Mouse (Mus musculus) heart, embryonic 16.5 days (tissue): ENCODE data around the gene Gm21958. TPM values are rescaled to one million over a fixed set of nuclear protein-coding genes. Genes with fewer than 3 reads are reported as not detected.
"Not testable (repeated sequence)": the region's sequence is repeated elsewhere in the genome, so short reads cannot be mapped to it uniquely, and the experiment has no call there.

Source experiments
- ATAC-seq: fragments of 200-750 bp; cut with Nextera tagmentation; replicated peaks from 2 replicates; pipeline ENCODE4 v1.8.0; 2017; ENCODE audit warnings: moderate number of reproducible peaks; ENCODE audit not compliant: insufficient read depth, low FRiP score; ENCODE audit errors: extremely low read depth
- H3K27ac ChIP-seq: fragments of 300-500 bp; sonication (generic); 2 replicates; pipeline ENCODE4 v1.5.1; 2014; ENCODE audit warnings: mild to moderate bottlenecking, low read length, control low read depth, moderate library complexity
- H3K27me3 ChIP-seq: fragments of 300-500 bp; sonication (generic); 2 replicates; pipeline ENCODE4 v1.6.1; 2014; ENCODE audit warnings: low read length, mixed read lengths; ENCODE audit not compliant: control insufficient read depth, insufficient read depth
- H3K36me3 ChIP-seq: fragments of 300-500 bp; sonication (generic); 2 replicates; pipeline ENCODE4 v1.6.1; 2014; ENCODE audit not compliant: control insufficient read depth, insufficient read depth
- H3K4me1 ChIP-seq: fragments of 300-500 bp; sonication (generic); 2 replicates; pipeline ENCODE4 v1.6.1; 2014; ENCODE audit warnings: low read length, mixed read lengths; ENCODE audit not compliant: control insufficient read depth, insufficient read depth
- H3K4me2 ChIP-seq: fragments of 300-500 bp; sonication (generic); 2 replicates; pipeline ENCODE4 v1.6.1; 2014; ENCODE audit warnings: low read depth, mild to moderate bottlenecking, control low read depth, low read length
- H3K4me3 ChIP-seq: fragments of 300-500 bp; sonication (generic); 2 replicates; pipeline ENCODE4 v1.5.1; 2014; ENCODE audit warnings: mild to moderate bottlenecking, control low read depth, low read length
- H3K9ac ChIP-seq: fragments of 300-500 bp; sonication (generic); 2 replicates; pipeline ENCODE4 v1.6.1; 2014; ENCODE audit warnings: low read length, control low read depth
- H3K9me3 ChIP-seq: fragments of 300-500 bp; sonication (generic); replicated peaks from 2 replicates; pipeline ENCODE4 v1.6.1; 2016; ENCODE audit warnings: low read length; ENCODE audit not compliant: control insufficient read depth
- WGBS: fragments of 180-500 bp; shearing (Covaris S2); extraction: QIAGEN DNeasy Blood & Tissue Kit; methylation state at CpG from one replicate; pipeline ENCODE4 v1.1.7; 2014; 5-methylcytosine and 5-hydroxymethylcytosine counted together
- polyA plus RNA-seq: library from polyadenylated mRNA; unstranded; fragments of >200 nt; fragmentation: Nextera tagmentation; extraction: Ambion mirVana; gene quantifications from 2 replicates; pipeline ENCODE4 v1.2.1, GENCODE M21; 2015

Gm21958 gene
- polyA plus RNA-seq, 1 experiment from 2014 or later: not detected

GRCm38 (mm10) chr3:54728100-54728499 lies 13.9 kb upstream of the Gm21958 start:
- H3K36me3 ChIP-seq: peaks cover 65% of the 10 kb centered on the region
- no peak for ATAC-seq
- 85% methylated on average over 6 of the region's 6 CpGs for WGBS

GRCm38 (mm10) chr3:54727588-54727987 lies 13.4 kb upstream of the Gm21958 start:
- peaks cover 62% of the 10 kb centered on the region for H3K36me3 ChIP-seq
- H3K4me3 ChIP-seq: no peak overlapping the region
- WGBS: 87% methylated on average over 2 of the region's 2 CpGs
- H3K4me1 ChIP-seq: peaks cover 6% of the 10 kb centered on the region
- H3K4me2 ChIP-seq: no peak overlapping the region
- ATAC-seq: no peak
- H3K9ac ChIP-seq: no peak overlapping the region
- H3K9me3 ChIP-seq: no peaks in the 10 kb centered on the region
- no peaks in the 10 kb centered on the region for H3K27me3 ChIP-seq
- no peak overlapping the region for H3K27ac ChIP-seq

More at GRCm38 (mm10) chr3:54728100-54728499, 13.9 kb upstream of the Gm21958 start:
- Histone ChIP-seq H3K9ac (no peak overlapping the region), H3K27ac (no peak overlapping the region), H3K27me3 (no peaks in the 10 kb centered on the region), H3K9me3 (no peaks in the 10 kb centered on the region), H3K4me1 (peaks cover 8% of the 10 kb centered on the region), H3K4me3 (no peak overlapping the region), H3K4me2 (no peak overlapping the region)

GRCm38 (mm10) chr3:54725344-54725743 lies 11.2 kb upstream of the Gm21958 start:
- ATAC-seq: no peak
- H3K4me3 ChIP-seq: no peak overlapping the region
- H3K4me2 ChIP-seq: no peak overlapping the region
- H3K36me3 ChIP-seq: peaks cover 56% of the 10 kb centered on the region
- 82% methylated on average over 2 of the region's 2 CpGs for WGBS
- H3K27ac ChIP-seq: no peak overlapping the region
- peaks cover 3% of the 10 kb centered on the region; the same call in 1 of the 2 replicates for H3K4me1 ChIP-seq
- no peaks in the 10 kb centered on the region for H3K9me3 ChIP-seq
- no peak overlapping the region for H3K9ac ChIP-seq
- no peaks in the 10 kb centered on the region for H3K27me3 ChIP-seq

GRCm38 (mm10) chr3:54723741-54724500 lies 9.8 kb upstream of the Gm21958 start:
- 79% methylated on average over 10 of the region's 10 CpGs for WGBS
- 0 out of 2 replicates have a peak overlapping the region, but pooled peaks have one; percentile 11 for H3K27ac ChIP-seq
- no peak overlapping the region for H3K4me2 ChIP-seq
- 0 out of 2 replicates have a peak, but pooled peaks have one; percentile 18 for ATAC-seq
- no peak overlapping the region for H3K4me3 ChIP-seq
- H3K27me3 ChIP-seq: no peaks in the 10 kb centered on the region
- H3K36me3 ChIP-seq: peaks cover 48% of the 10 kb centered on the region
- H3K9me3 ChIP-seq: no peaks in the 10 kb centered on the region
- H3K4me1 ChIP-seq: peaks cover 3% of the 10 kb centered on the region; the same call in 1 of the 2 replicates
- H3K9ac ChIP-seq: no peak overlapping the region

GRCm38 (mm10) chr3:54718947-54719346 lies 4.8 kb upstream of the Gm21958 start:
- H3K36me3 ChIP-seq: peaks cover 56% of the 10 kb centered on the region
- H3K27me3 ChIP-seq: no peaks in the 10 kb centered on the region
- ATAC-seq: no peak
- no peak overlapping the region for H3K9ac ChIP-seq
- no peak overlapping the region for H3K4me2 ChIP-seq
- no peak overlapping the region for H3K4me3 ChIP-seq
- H3K4me1 ChIP-seq: peaks cover 3% of the 10 kb centered on the region; the same call in 1 of the 2 replicates
- no peak overlapping the region for H3K27ac ChIP-seq
- H3K9me3 ChIP-seq: no peaks in the 10 kb centered on the region
- 62% methylated on average over 3 of the region's 3 CpGs for WGBS

- ATAC-seq: no peak
- no peaks in the 10 kb centered on the region for H3K9me3 ChIP-seq
- H3K36me3 ChIP-seq: peaks cover 55% of the 10 kb centered on the region
- 87% methylated on average over 6 of the region's 6 CpGs for WGBS
- no peak overlapping the region for H3K4me2 ChIP-seq
- H3K9ac ChIP-seq: no peak overlapping the region
- H3K27me3 ChIP-seq: no peaks in the 10 kb centered on the region
- no peak overlapping the region for H3K27ac ChIP-seq
- no peak overlapping the region for H3K4me3 ChIP-seq
- no peaks in the 10 kb centered on the region for H3K4me1 ChIP-seq
Observed at GRCm38 (mm10) chr3:54717348-54717747, 3.2 kb upstream of the Gm21958 start.

GRCm38 (mm10) chr3:54715461-54715860 lies 1.3 kb upstream of the Gm21958 start:
- Histone ChIP-seq H3K4me1 (no peaks in the 10 kb centered on the region), H3K4me3 (no peak overlapping the region), H3K27ac (no peak overlapping the region), H3K9me3 (no peaks in the 10 kb centered on the region), H3K4me2 (no peak overlapping the region), H3K9ac (no peak overlapping the region), H3K36me3 (peaks cover 61% of the 10 kb centered on the region), H3K27me3 (no peaks in the 10 kb centered on the region)
- 88% methylated on average over 6 of the region's 6 CpGs for WGBS
- no peak for ATAC-seq

GRCm38 (mm10) chr3:54708972-54709371 lies 5.2 kb downstream of the Gm21958 start:
- 0 out of 2 replicates have a peak overlapping the region, but pooled peaks have one; percentile 5 for H3K27ac ChIP-seq
- ATAC-seq: no peak

GRCm38 (mm10) chr3:54704106-54704505 lies 10.0 kb downstream of the Gm21958 start:
- 95% methylated on average over 8 of the region's 8 CpGs for WGBS
- not testable (repeated sequence) for H3K9ac ChIP-seq, H3K4me2 ChIP-seq, ATAC-seq, H3K4me3 ChIP-seq, H3K4me1 ChIP-seq, H3K9me3 ChIP-seq, H3K27ac ChIP-seq, H3K27me3 ChIP-seq
- H3K36me3 ChIP-seq: peaks cover 52% of the 10 kb centered on the region

More at GRCm38 (mm10) chr3:54708972-54709371, 5.2 kb downstream of the Gm21958 start:
- H3K27me3 ChIP-seq: no peaks in the 10 kb centered on the region
- H3K4me3 ChIP-seq: no peak overlapping the region
- no peaks in the 10 kb centered on the region for H3K9me3 ChIP-seq
- H3K9ac ChIP-seq: no peak overlapping the region
- H3K36me3 ChIP-seq: peaks cover 68% of the 10 kb centered on the region
- 75% methylated on average over 9 of the region's 9 CpGs for WGBS
- H3K4me2 ChIP-seq: no peak overlapping the region
- no peaks in the 10 kb centered on the region for H3K4me1 ChIP-seq
